Mouse (Mus musculus) heart, postnatal 4 days (tissue): Measurements from ENCODE around the gene Nfe2l3. TPM values are rescaled to one million over a fixed set of nuclear protein-coding genes. Genes with fewer than 3 reads are reported as not detected.
"Not testable (repeated sequence)": the region's sequence is repeated elsewhere in the genome, so short reads cannot be mapped to it uniquely, and the experiment has no call there.

Source experiments
- DNase-seq: peaks from one replicate; pipeline ENCODE4 v3.0.0; 2021
- total RNA-seq, 2 experiments: library from RNA; stranded (reverse); gene quantifications; 2 replicates each; pipeline ENCODE4 v1.2.3; 2021

The Nfe2l3 gene
- total RNA-seq, 2 experiments from 2014 or later = 1.1 to 2.2 TPM

GRCm38 (mm10) chr6:51452927-51453503 is 20.5 kb downstream of the Nfe2l3 start:
- no peak for DNase-seq

- DNase-seq = no peak
Observed at GRCm38 (mm10) chr6:51454949-51455348, 22.5 kb downstream of the Nfe2l3 start.

- no peak for DNase-seq
Observed at GRCm38 (mm10) chr6:51456198-51456597, 23.7 kb downstream of the Nfe2l3 start.

GRCm38 (mm10) chr6:51457283-51457682 is 24.8 kb downstream of the Nfe2l3 start:
- DNase-seq = no peak

GRCm38 (mm10) chr6:51457770-51458387 is 25.4 kb downstream of the Nfe2l3 start:
- no peak for DNase-seq

GRCm38 (mm10) chr6:51458925-51459312 is 26.4 kb downstream of the Nfe2l3 start:
- no peak for DNase-seq

- no peak for DNase-seq
Observed at GRCm38 (mm10) chr6:51459313-51460020, 27.0 kb downstream of the Nfe2l3 start.

- no peak for DNase-seq
Observed at GRCm38 (mm10) chr6:51460021-51460360, 27.5 kb downstream of the Nfe2l3 start.

- no peak for DNase-seq
Observed at GRCm38 (mm10) chr6:51460363-51460762, 27.9 kb downstream of the Nfe2l3 start.

GRCm38 (mm10) chr6:51467649-51468048 is 35.2 kb downstream of the Nfe2l3 start:
- no peak for DNase-seq

GRCm38 (mm10) chr6:51468891-51469561 is 36.6 kb downstream of the Nfe2l3 start:
- DNase-seq = peak; percentile 76

- DNase-seq = peak; percentile 100
Observed at GRCm38 (mm10) chr6:51469715-51470310, 37.3 kb downstream of the Nfe2l3 start, which contains the start of gene Hnrnpa2b1. Gene Hnrnpa2b1 (minus strand): TSS chr6:51469894.

GRCm38 (mm10) chr6:51470311-51471178 is 38.1 kb downstream of the Nfe2l3 start, which contains the start of gene Cbx3:
Gene Cbx3 (plus strand): TSS chr6:51470360.
- peak; percentile 88 for DNase-seq

- no peak for DNase-seq
Observed at GRCm38 (mm10) chr6:51471179-51471505, 38.7 kb downstream of the Nfe2l3 start.

- no peak for DNase-seq
Observed at GRCm38 (mm10) chr6:51471782-51472181, 39.3 kb downstream of the Nfe2l3 start.

GRCm38 (mm10) chr6:51472213-51472612 is 39.7 kb downstream of the Nfe2l3 start:
- DNase-seq = no peak

- no peak for DNase-seq
Observed at GRCm38 (mm10) chr6:51479136-51479731, 46.8 kb downstream of the Nfe2l3 start.

GRCm38 (mm10) chr6:51481548-51481947 is 49.1 kb downstream of the Nfe2l3 start:
- DNase-seq = no peak

GRCm38 (mm10) chr6:51483861-51484260 is 51.4 kb downstream of the Nfe2l3 start:
- DNase-seq = no peak

- not testable (repeated sequence) for DNase-seq
Observed at GRCm38 (mm10) chr6:51484556-51484955, 52.1 kb downstream of the Nfe2l3 start.

GRCm38 (mm10) chr6:51485646-51486045 is 53.2 kb downstream of the Nfe2l3 start:
- DNase-seq = no peak
